Mouse (Mus musculus) erythroid progenitor cell, adult 5-6 weeks (primary cell): ENCODE measurements around the gene Stub1. TPM values are rescaled to one million over a fixed set of nuclear protein-coding genes. Genes with fewer than 3 reads are reported as not detected.

ENCODE experiments used
- ATAC-seq: replicated peaks from 2 replicates; pipeline ENCODE4 v1.8.0; 2016; ENCODE audit warnings: moderate number of reproducible peaks, mild to moderate bottlenecking, moderate TSS enrichment, inconsistent platforms; ENCODE audit not compliant: poor library complexity, low FRiP score, severe bottlenecking
- total RNA-seq, 2 experiments: library from RNA; stranded (forward) in 1 of 2; stranded (reverse) in 1 of 2; fragments of 150-400 nt in 1 of 2; fragments of 186-747, 209-891 nt in 1 of 2; gene quantifications; 2 replicates each; pipeline versions ENCODE4 v1.2.3 to v1.2.4; 2015 to 2017; ENCODE audit warnings: low replicate concordance in 2 of 2

The Stub1 gene
- total RNA-seq, 2 experiments from 2014 or later = 47.1 to 86.4 TPM

DNA sequence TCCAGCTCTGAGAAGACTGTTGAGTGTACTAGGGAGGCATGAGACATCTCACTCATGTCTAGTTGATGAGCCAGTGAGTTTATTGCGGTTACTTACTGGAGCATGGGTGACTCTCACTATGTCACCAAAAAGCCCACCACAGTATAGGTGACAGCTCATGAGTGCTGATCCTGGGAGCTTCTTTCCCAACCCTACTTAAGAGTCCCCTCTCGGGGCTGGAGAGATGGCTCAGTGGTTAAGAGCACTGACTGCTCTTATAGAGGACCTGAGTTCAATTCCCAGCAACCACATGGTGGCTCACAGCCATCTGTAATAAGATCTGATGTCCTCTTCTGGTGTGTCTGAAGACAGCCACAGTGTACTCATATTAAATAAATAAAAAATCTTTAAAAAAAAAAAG is 36.8 kb upstream of the Stub1 start:
- ATAC-seq = no peak

DNA sequence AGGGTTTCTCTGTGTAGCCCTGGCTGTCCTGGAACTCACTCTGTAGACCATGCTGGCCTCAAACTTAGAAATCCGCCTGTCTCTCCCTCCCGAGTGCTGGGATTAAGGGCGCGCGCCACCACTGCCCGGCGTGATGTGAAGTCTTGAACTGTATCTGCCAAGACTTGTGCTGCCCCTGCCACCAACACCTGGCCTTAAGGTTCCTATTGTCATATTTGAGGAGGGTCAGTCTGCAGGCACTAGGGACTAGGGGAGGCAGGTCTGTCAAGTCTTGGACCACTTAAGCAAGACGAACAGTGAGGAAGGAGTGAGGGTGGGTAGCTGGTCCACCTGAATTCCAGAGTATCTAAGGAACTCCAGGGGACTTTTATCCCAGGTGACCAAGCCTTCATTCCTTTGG is 36.3 kb upstream of the Stub1 start:
- no peak for ATAC-seq

DNA sequence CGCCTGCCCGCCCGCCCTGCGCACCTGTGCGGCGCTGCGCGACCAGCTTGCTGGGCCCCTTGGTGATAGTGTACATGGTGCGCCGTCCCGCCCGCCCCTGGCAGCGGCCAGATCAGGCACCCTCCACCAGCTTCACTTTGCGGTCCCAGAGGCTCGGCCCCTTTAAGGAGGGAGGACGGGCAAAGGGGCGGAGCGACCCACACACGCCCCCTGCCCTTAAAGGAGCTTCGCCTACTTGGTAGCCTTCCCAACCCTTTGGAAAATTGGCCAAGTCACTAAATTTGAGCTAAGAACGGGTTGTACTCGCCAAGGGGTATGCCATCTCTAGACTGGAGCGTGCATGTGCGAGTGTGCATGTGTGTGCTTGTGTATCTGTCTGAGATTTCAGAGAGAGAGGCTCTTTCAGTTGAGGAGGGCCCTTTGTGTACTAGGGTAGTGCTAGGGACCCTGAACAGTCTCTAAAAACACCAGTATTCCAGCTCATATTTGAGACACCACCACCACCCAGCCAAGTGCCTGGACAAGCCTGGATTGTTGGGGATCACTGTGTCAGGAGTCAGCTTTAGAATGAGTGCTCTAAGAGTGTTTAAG is 35.5 kb upstream of the Stub1 start, which contains the start of gene Mcrip2:
Gene Mcrip2 (minus strand): TSS at position 164 of the 591 bp plus-strand sequence.
- no peak for ATAC-seq

DNA sequence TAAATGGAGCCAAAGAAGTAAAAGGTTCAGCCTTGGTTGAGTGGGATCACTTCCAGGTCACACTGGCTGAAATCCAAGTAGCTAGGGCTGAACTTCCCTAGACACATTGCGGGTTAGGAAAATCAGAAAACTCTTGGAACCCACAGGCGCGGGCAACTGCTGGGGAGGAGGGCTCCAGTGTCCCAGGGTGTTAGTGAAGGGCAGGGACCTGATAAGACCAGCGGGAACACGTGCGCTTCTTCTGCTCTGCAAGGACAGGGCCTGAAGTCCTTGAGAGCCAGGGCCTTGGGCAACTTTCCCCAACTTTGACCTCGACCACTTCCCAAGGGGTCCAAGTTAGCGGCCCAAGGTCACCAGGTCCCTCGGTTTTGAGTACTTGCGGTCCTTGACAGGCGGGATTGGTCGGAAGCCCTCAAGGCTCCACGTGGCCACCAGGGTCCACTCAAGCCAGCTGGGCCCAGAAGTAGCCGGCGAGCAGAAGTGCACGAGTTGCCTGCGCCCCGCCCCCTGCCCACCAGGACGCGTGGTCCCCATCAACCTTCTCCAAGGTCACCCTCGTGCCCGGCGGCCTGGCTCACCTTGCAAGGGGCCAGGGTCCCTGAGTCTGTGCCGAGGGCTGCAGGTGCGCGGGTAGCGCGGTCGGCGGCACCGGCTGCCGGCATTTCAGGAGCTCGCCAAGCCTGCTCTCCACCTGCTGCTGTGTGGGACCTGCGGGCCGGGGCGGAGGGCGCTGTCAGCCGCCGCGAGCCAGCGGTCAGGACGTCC is 34.8 kb upstream of the Stub1 start:
- peak; percentile 61 for ATAC-seq

DNA sequence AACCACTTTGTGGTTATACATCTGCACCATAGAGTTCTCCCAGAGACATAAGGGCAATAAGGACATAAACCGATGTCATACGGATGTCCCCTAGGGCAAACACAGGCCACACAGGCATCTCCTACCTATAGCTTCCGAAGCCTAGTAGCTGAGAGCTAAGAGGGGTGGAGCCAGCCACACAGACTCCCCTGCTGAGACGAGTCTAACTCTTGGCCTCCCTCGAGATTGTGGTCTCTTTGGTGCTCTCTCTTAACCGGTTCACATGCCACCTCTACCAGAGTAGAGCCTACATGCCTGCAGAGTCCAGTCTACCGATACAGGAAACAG is 34.3 kb upstream of the Stub1 start:
- ATAC-seq = no peak

DNA sequence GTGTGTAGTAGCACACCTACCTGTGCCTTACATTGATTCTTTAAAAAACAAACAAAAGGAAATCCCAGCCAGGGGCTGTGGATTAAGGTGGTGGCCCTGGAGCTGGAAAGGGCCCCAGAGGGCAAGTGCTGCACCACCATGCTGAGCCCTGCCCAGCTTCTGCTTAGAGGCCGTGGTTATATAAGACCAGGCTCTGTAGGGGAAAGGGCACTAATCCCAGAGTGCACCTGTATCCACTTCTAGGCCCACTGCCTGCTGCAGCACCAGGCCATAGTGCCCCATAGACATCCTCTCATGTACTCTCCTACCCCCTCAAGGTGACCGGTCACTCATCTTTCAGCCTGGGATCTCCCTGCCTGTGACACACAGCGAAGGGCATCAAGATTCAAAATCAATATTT is 33.0 kb upstream of the Stub1 start:
- no peak for ATAC-seq

DNA sequence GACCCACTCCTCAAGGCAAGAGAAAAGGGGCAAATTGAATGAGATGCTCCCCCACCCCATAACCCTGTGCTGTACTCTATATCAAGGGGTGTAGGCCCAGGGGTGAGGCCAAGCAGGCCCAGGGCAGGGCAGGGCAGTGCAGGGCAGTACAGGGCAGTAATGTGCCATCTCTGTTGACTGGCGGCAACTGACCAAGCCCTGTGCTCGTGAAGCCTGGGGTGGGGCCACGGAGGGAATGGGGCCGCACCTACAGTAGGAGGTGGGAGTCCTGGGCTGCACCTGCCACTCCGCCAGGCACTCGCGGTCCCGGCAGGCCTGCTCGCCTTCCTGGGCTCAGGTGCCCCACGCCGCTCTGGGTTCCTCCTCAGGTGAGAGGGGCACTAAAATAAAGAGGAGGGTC is 32.1 kb upstream of the Stub1 start:
- ATAC-seq = no peak

DNA sequence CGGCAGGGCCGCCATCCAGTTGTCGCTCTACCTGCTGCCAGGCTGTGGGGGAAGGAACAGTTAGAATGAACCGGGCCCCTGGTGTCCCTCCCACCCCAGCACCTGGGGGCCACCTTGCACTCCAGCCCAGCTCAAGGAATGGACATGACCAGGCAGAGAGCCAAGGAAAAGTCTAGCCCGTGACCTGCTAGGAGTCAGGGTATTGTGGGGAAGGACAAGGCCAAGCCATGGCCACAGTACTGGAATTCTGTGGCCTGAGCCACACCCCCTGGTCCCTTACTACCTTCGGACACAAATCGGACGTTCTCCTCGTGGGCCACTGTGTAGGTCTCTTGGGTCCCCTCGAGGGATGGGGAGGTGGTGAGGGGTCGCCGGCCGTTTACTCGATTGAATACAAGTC is 31.1 kb upstream of the Stub1 start:
- no peak for ATAC-seq

DNA sequence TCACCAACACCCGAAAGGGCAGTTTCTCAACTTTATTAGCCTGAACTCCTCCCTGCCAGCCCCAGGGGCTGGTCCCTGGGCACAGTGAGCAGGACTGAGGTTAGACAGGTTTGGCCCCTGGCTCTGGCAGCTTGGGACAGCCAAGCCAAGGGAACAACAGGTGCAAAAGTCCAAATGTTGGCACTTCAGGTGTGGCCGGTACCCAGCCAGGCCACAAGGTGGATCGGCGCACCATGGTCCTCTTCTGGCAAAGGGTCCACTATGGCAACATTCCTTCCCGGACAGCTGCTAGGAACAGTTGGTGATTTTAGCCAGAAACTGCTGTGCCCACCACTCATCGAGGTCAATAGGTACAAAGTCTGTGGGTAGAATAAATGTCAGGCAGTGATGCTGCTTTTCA is 30.5 kb upstream of the Stub1 start:
- no peak for ATAC-seq

DNA sequence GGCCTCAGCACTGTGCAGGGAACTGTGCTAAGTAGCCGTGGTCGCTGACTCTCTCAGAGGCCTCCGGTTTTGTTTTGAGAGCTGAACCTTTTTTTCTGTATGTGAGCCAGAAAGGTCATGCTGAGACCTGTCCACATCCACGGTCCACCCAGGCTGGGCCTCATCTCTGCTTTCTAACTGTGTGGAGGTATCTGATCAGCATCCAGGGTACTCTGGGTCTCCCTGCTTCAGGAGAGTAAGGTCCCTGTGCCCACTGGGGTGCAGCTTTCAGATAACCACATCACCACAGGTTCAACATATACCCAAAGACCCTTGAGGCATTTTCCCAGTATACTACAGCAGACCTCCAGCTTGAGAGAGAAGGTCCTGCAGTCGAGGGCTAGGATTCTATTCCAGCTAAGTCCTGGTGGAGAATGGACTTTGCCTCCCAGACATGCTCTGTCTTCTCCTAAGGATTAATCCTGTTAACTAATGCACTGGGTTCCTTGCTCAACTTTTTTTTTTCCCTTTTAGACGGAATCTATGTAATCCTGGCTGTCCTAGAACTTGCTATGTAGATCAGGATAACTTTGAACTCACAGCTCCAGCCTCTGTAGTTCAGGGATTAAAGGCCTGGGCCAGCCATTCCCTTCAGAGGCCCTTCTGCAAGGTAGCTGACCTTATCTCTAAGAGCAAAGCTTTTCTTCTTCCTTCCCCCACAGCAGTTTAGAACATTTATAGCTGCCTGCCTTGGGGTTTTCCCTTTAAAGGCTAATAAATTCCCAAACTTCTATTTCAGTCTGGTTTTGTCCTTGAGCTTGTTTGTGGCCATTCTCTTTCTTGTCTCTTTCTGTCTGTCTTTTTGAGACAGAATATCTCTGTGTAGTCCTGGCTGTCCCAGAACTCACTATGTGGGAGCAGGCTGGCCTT is 28.8 kb upstream of the Stub1 start:
- no peak for ATAC-seq

DNA sequence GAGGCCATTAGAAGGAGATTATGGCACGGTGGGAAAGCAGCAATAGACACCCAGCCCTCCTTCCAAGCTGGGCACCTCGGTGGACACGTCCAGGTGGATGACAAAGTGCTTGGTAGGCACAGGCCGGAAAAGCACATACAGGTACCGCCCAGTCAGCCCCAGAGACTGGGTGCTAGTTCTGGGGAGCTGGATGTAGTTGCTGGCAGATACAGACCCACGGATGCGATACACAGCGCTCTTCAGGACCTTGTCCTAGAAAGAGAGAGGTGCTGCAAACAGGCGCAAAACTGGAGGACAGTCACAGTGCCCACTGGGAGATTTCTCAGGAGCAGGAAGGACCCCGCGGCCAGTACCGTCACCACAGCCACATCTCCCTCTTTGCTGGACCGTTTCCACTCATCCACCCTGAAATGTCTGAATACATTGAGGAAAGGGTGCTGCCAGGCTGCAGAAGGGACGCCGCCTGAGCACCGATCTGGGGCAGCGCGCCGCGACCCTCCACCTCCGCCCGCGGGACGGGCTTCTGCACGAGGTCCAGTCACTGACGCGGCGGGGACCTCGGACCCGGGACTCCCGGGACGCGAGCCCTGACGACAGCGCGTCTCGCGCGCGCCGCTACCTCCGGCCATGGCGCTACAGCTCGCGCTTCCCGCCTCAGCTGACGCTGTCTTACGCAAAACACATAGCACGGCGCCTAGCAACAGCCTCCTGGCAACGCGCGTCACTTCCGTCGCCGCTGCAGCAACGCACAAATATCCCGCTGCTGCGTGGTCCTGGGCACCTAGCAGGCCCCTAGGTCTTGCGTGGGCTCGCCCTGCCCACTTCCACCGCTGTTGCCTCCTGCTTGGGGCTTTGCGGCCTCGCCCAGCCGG is 27.9 kb upstream of the Stub1 start, which contains the start of gene Wdr90:
Gene Wdr90 (minus strand): TSS at position 670 of the 872 bp plus-strand sequence.
- peak; percentile 94 for ATAC-seq

DNA sequence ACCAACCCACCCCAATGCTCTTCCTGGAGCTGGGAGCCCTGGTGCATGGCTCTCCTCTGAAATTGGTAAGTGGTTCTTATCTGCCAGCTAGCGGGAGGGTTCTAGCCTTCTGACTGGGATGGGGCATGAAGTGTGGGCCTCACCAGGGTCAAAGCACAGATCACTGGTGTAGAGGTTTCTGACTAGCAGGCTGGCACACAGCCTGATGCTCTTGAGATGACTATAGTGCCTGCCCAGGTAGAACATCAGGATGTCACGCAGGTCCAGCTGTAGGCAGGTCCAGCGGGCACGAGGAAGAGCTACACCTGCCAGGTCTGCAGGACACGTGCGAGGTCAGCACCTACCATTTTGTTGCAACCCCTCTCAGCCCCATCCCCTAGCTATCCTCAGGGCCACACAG is 27.0 kb upstream of the Stub1 start:
- ATAC-seq = no peak

DNA sequence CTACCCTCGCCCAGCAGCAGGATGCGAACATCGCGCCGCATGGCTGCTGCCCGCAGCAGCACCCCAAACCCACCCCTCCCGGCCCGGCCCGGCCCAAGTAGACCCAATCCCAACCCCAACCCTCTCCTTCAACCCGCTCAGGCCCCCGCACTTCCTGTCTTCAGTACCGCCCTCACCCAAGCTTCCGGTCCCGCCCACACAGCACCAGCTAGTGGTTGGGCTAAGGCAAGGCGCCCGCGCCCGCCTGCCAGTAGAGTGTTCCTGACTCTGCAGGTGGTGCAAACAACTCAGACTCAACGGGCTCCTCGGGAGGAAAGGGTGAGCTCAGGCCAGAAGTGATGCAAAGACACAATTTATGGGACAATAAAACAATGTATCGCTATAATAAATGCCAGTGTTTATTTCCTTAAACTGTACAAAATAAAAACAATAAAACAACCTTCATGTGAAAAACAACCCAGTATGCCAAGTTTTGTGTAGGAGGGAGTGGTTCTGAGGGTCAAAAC is 11.2 kb upstream of the Stub1 start, which contains the start of gene Rhot2:
Gene Rhot2 (minus strand): TSS at position 456 of the 506 bp plus-strand sequence.
- ATAC-seq = peak; percentile 92

DNA sequence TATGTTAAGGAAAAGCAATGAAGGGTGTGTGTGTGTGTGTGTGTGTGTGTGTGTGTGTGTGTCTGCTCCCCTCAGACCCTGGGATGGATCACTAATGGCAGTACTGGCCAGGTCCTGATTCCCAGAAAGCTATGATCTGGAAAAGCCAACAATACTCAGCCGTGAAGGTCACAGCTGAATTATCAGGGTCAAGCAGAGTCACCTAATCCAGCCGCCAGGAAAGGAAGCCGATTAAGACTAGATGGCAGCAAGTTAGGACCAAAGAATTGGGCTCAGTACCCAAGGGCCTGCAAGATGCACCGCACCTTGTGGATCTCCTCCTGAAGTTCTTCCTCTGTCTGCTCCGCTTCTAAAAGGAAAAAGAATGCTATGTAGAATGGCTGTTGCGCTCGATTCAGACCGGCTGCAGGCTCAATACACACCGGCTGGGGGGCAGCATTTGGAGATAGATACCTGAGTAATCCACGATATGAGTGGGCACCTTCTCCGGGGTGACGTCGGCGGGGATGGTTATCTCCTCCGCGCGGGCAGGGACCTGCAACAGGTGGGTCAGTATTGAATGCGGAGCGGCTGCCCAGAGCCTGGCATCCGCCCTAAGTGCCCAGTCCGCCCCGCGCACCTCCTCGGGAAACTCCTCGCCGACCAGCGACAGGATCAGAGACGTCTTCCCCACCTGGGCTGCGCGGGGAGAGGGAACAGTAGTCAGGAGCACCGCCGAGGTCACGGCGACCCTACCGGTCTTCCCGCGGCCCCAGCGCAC is 10.6 kb upstream of the Stub1 start:
- peak; percentile 41 for ATAC-seq

DNA sequence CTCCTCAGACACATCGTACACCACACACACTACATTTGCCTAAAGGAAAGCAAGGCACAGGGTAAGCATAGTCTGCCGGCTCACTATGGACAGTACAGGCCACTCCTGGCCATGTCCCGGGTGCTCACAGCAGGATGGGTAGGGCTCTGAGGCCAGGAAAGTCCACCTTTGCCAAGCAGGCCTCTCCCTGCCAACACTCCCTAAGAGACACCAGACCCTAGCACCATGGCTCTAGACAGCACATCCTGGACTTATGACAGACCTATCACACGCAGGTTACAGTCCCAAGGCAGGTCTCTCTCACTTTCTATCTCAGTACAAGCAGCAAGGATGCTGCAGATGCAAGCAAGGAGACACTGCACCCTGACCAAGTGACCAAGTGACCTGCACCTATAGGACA is 9.9 kb upstream of the Stub1 start:
- no peak for ATAC-seq

DNA sequence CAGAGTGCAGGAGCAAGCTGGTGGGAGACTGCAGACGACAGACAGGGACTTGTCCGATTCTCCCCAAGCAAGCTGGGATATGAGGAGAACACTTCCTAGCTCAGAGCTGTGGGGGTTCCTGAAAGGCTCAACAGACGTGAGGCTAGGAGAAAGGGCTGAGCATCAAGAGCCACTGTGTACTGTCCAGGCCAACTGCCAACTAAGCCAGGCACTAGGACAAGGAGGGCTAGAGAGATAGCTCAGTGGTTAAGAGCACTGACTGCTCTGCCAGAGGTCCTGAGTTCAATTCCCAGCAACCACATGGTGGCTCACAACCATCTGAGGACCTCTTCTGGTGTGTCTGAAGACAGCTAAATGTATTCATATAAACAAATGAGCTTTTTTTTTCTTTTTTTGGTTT is 9.3 kb upstream of the Stub1 start:
- ATAC-seq = no peak

DNA sequence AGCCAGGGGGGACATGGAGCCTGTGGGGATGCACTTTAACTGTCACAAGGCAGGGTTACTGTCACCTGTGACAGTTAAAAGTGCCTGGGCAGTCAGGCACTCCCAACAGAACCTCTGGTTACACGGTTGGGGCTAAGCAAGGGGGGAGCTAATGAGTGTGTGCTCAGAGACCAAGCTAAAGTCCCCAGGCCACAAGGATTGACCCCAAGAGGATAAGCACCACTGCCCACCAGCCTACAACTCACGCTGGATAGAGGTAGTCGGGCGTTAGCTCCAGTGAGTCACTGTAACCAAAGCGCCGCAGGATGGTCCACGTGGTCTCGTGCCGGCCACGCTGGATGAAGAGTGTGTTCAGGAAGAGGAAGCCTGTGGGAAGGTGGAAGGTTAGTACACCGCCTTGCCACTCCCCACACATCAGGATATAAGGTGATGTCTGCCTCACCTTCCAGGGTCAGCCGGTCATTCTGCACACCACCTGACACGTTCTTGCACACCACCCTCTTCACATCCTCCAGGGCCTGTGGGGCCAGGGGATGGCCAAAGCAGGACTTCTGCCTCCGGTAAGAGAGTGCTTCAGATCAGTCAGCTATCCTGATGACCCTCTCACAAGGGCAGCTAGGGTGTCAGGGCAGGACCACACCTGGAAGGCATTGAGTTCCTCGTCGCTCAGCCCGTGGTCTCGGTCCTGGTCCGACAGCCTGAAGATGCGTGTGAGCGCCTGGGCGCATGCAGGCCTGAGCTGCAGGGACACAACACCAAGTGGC is 8.1 kb upstream of the Stub1 start, which contains the start of gene Gm20683:
Gene Gm20683 (minus strand): TSS at position 647 of the 764 bp plus-strand sequence.
- ATAC-seq = no peak

DNA sequence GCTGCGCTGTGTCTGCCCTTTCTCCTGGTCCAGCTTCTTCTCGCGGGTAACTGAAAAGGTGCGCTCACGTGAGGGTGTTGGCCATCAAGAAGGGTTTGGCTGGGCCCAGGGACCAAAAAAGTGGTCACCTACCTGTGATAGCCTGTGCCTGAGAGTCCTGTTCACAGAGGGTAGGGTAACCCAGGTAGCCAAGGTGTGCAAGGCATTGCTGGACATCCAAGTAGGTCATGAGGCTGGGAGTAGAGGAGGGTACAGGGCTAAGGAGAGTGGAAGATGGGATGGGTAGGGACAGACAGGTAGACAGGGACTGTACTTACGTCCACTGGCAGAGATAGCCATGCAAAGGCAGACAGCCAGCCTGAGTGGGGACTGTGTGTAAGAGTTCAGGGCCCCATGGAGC is 7.3 kb upstream of the Stub1 start:
- ATAC-seq = no peak
